8 mouse cellular contexts compared by ENCODE assay signal in the genomic region with DNA sequence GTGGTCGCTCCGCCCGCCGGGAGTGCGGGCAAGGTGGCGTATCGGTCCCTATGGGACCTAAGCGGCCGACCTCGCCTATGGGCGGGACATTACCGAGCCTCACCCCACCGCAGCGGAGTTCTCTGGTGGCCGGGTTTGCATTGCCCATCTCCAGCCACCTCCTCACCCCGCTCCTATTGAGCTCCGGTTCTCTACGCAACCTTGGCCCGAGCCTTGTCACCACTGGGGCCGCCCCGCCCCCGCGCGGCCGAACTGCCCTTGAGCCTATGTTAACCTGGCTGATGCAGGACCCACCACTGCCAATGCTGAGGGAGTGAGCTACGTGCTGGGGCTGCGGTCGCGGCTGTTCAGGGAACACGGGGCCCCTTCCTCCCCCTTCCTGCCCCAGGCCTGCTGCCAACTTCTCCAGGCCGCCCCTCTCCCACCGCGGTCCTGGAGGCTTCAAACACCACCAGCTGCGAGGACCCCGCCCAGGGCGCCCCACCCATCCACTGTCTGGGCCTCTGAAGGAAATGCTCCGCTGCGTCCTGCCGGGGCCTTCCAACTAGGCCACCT. TPM values are rescaled to one million over a fixed set of nuclear protein-coding genes. Genes with fewer than 3 reads are reported as not detected.
DNase-seq lines count a peak whose midpoint lies in the region; ATAC-seq and TF ChIP-seq lines count a peak whose summit lies in the region.

No protein-coding gene starts in this region.

- peak overlapping the region; percentile 88 for H3K4me3 ChIP-seq in hindbrain, embryonic 16.5 days (ENCODE audit: low read length)
- peak overlapping the region; percentile 75 for H3K4me3 ChIP-seq in liver, embryonic 12.5 days
- H3K4me3 ChIP-seq in myocyte, result peak overlapping the region; percentile 88

- peak; percentile 74 to 85 for DNase-seq in right cerebral cortex, postnatal 10 days (ENCODE audit: low spot score in 2 of 2)
- no peak for DNase-seq in right cerebral cortex, adult 2 months (ENCODE audit: low spot score in 2 of 2)
- DNase-seq in cerebellum, adult 9-10 months, result peak; percentile 90
- peak; percentile 81 for DNase-seq in gastrocnemius, adult 18-20 months (ENCODE audit: low spot score)
- peak; percentile 94 for DNase-seq in thymus, postnatal 25 days

- no peaks in the 10 kb centered on the region for H3K27me3 ChIP-seq in hindbrain, embryonic 16.5 days (replicated peaks; ENCODE audit: control insufficient read depth, insufficient read depth, low read length)
- no peaks in the 10 kb centered on the region for H3K27me3 ChIP-seq in liver, embryonic 12.5 days (replicated peaks)
- no peaks in the 10 kb centered on the region for H3K27me3 ChIP-seq in myocyte (ENCODE audit: control insufficient read depth, insufficient read depth, insufficient read length)

- no peaks in the 10 kb centered on the region for H3K9me3 ChIP-seq in hindbrain, embryonic 16.5 days (ENCODE audit: control insufficient read depth, low read length)
- H3K9me3 ChIP-seq in liver, embryonic 12.5 days (replicated peaks), result no peaks in the 10 kb centered on the region

- peaks cover 24% of the 10 kb centered on the region for H3K79me2 ChIP-seq in myocyte (ENCODE audit: control insufficient read depth, insufficient read depth)

- TF ChIP-seq POLR2A in myocyte (IDR thresholded peaks at IDR 0.05; ENCODE audit: insufficient read length, low read depth), result peak; percentile 55

- peak overlapping the region; percentile 86 for H3K9ac ChIP-seq in hindbrain, embryonic 16.5 days (ENCODE audit: low read depth, low read length)
- H3K9ac ChIP-seq in liver, embryonic 12.5 days, result peak overlapping the region; percentile 86

- peak overlapping the region; percentile 98 for H3K27ac ChIP-seq in hindbrain, embryonic 16.5 days (ENCODE audit: low read depth, low read length)
- H3K27ac ChIP-seq in liver, embryonic 12.5 days, result peak overlapping the region; percentile 96

- ATAC-seq in hindbrain, embryonic 16.5 days, result peak; percentile 50
- ATAC-seq in liver, embryonic 12.5 days, result peak; percentile 60

- H3K4me2 ChIP-seq in hindbrain, embryonic 16.5 days (ENCODE audit: low read length), result peak overlapping the region; percentile 94
- peak overlapping the region; percentile 100 for H3K4me2 ChIP-seq in liver, embryonic 12.5 days
- H3K4me2 ChIP-seq in myocyte (ENCODE audit: low read depth), result peak overlapping the region; percentile 89

- no peaks in the 10 kb centered on the region for H3K36me3 ChIP-seq in hindbrain, embryonic 16.5 days (ENCODE audit: control insufficient read depth, insufficient read depth, low read length)
- no peaks in the 10 kb centered on the region for H3K36me3 ChIP-seq in liver, embryonic 12.5 days
- H3K36me3 ChIP-seq in myocyte (ENCODE audit: control insufficient read depth, insufficient read depth), result no peaks in the 10 kb centered on the region

- WGBS in hindbrain, embryonic 16.5 days, result 1% methylated on average over 33 of the region's 39 CpGs
- WGBS in liver, embryonic 12.5 days (ENCODE audit: insufficient replicate concordance), result under 1% methylated on average over 39 of the region's 39 CpGs

- H3K4me1 ChIP-seq in hindbrain, embryonic 16.5 days (ENCODE audit: control insufficient read depth, insufficient read depth, low read depth, low read length), result peaks cover 18% of the 10 kb centered on the region
- peaks cover 62% of the 10 kb centered on the region for H3K4me1 ChIP-seq in liver, embryonic 12.5 days

- peak overlapping the region; percentile 99 for H3ac ChIP-seq in myocyte (ENCODE audit: control insufficient read depth, insufficient read length)

TF ChIP-seq in myocyte, 11 proteins besides CTCF, POLR2A, EP300 and RAD21:
- peak in 2 of 3 experiments; percentile 49 to 81 for TF ChIP-seq MYOD1 (IDR thresholded peaks at IDR 0.05; ENCODE audit: control insufficient read depth in 1 of 3, insufficient read length in 2 of 3, low read depth in 2 of 3)
- no peak for TF ChIP-seq USF1 (IDR thresholded peaks at IDR 0.05; ENCODE audit: low read depth)
- TF ChIP-seq TCF3 (IDR thresholded peaks at IDR 0.05; ENCODE audit: insufficient read length, low read depth), result no peak
- peak; percentile 64 for TF ChIP-seq POLR2AphosphoS2 (IDR thresholded peaks at IDR 0.05; ENCODE audit: insufficient read length, low read depth)
- no peak for TF ChIP-seq E2F4 (IDR thresholded peaks at IDR 0.05; ENCODE audit: insufficient read depth)
- TF ChIP-seq MAX (IDR thresholded peaks at IDR 0.05; ENCODE audit: low read depth), result no peak
- TF ChIP-seq SRF (IDR thresholded peaks at IDR 0.05; ENCODE audit: control insufficient read depth, insufficient read length, low read depth), result no peak
- TF ChIP-seq MYOG (IDR thresholded peaks at IDR 0.05; ENCODE audit: control insufficient read depth in 1 of 3, insufficient read depth in 1 of 3, insufficient read length in 2 of 3, low read depth in 2 of 3), result peak in 2 of 3 experiments; percentile 23 to 77
- no peak for TF ChIP-seq TCF12 (IDR thresholded peaks at IDR 0.05; ENCODE audit: insufficient read depth, poor library complexity, severe bottlenecking)
- TF ChIP-seq REST (IDR thresholded peaks at IDR 0.05; ENCODE audit: insufficient read depth, insufficient read length), result no peak
- no peak for TF ChIP-seq CEBPB (IDR thresholded peaks at IDR 0.05; ENCODE audit: insufficient read depth, poor library complexity, severe bottlenecking)
TF ChIP-seq in myocyte: peak in this region for 3.

RNA-seq across cellular contexts. Expression of a gene that starts 0.8 kb away (rescaled TPM):
- 10 to 100 TPM; 33.3 to 55.3 TPM for total RNA-seq in gastrocnemius, adult 18-20 months (2021)
- 22.1 and 23.9 TPM in 2 replicates for polyA plus RNA-seq in hindbrain, embryonic 16.5 days (2015; fragmentation: Nextera tagmentation; extraction: Ambion mirVana)
- polyA plus RNA-seq in liver, embryonic 12.5 days (2016; fragmentation: Nextera tagmentation; extraction: Ambion mirVana), result 17.7 and 20.8 TPM in 2 replicates
- 30.4 TPM for polyA plus RNA-seq in myocyte (2012; fragmentation: generic; extraction: Trizol)

RNA-seq across cellular contexts. Expression of a gene that starts 22.8 kb away (rescaled TPM):
- total RNA-seq in gastrocnemius, adult 18-20 months (2021), result not detected
- not detected in 2 replicates for polyA plus RNA-seq in hindbrain, embryonic 16.5 days (2015; fragmentation: Nextera tagmentation; extraction: Ambion mirVana)
- polyA plus RNA-seq in liver, embryonic 12.5 days (2016; fragmentation: Nextera tagmentation; extraction: Ambion mirVana), result not detected in 2 replicates
- polyA plus RNA-seq in myocyte (2012; fragmentation: generic; extraction: Trizol), result 0.17 TPM

Comparison
In these comparisons a context has a peak if more than half of its experiments do, and no peak if none do; other contexts are left out.
1. DNase-seq: peak in right cerebral cortex, postnatal 10 days (2 of 2), cerebellum, adult 9-10 months (single experiment), gastrocnemius, adult 18-20 months (single experiment) and thymus, postnatal 25 days (single experiment); none in right cerebral cortex, adult 2 months (0 of 2).
2. Peak in every context shown above with its lines, with median percentiles within 50 percentile points of each other: H3K4me2 ChIP-seq and H3K4me3 ChIP-seq.